Mouse (Mus musculus) 416B (cell line): ENCODE results near the gene Smim7.

Experiments used
- DNase-seq: peaks from one replicate; pipeline ENCODE4 v3.0.0; 2011; ENCODE audit warnings: low read depth

Smim7 gene

DNA sequence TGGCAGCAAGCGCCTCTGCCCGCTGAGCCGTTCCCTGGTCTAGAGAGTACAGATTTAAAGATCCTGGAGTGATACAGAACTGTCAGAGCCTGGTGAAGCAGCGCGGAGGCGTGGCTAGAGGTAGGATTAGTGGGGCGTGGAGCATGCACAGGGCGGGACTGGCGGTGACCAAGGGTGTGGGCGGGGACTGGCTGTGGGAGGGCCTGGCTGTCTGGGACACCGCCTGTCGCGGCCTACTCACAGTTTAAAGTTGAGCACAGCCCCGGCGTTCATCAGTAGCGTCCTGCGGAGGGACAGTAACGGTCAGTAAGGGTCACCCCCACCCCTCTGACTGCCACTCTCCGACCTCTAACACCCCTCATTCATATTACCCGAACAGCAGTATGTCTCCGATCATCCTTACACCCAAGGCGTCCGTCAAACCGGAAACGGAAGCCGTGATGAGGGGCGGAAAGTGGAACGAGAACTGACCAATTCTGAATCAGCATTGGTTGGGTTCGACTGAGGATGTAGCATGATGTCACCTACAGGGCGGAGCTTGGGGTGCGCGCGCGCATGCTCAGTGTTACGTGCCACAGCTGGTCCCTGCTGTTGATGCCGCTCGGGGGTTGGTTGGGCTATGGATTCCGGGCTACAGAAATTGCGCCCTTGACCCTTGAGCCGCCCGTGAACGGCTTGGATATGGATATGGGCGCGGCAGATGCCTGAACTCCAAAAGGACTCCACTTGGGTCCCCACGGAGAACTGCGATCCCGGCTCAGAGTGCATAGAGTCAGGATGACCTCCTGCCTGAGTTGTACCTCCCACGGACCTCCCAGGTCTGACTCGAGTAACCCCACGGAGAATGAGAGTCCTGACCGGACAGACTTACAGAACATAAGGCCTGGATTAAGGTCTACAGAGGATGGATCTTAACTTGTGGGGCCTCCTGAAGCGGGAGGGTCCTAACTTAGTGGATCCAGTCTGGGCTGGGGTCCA is at the start of gene Smim7:
Smim7 (minus strand) TSS at position 456 of the 978 bp plus-strand sequence.
- peak; percentile 99 for DNase-seq

DNA sequence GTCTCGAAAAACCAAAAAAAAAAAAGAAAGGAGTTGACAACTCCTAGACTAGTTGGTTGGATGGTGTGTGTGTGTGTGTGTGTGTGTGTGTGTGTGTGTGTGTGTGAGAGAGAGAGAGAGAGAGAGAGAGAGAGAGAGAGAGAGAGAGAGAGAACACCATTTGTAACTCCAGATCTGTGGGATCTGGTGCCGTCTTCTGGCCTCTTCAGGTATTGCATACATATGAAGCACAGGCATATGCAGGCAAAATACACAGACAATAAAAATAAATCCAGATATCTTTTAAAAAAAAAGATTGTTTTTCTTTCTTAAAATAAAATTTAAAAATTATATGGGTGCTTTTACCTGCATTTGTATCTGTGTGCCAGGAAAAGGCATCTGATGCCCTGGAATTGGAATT is 19.3 kb upstream of the Smim7 start:
- DNase-seq = peak; percentile 84

DNA sequence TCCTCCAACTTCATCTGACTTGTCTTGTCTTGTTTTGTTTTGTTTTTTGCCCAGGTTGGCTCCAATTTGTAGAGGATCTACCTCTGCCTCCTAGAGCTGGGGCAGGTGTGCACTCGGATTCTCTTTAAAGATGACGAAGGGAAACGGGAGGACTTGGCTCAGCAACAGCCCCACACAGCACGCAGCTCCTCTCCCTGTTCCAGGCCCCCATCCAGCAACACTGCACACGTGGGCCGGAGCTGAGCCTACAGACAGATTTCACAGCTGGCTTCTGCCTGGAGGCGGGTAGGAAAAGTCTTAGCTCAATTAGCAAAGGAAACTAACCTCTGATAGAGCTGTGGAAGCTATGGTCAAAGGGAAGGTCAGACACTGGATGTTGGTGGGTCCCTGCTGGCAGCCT is 18.4 kb upstream of the Smim7 start:
- no peak for DNase-seq

DNA sequence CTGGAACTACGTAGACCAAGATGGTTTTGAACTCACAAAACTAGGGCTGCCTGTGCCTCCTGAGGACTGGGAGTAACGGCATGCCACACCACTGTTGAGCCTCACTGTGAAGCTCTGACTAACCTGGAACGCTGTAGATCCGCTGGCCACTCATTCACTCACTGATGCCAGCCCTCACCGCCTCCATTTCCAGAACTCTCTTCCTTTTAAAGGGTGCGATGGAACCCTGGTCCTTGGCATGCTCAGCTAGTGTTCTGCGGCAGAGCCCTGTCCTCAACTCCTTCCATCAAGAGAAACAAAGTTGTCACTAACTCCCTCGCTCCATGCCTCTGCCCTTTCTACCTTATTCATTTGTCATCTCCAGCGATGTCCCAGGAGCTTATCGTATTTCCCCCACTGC is 18.0 kb upstream of the Smim7 start:
- DNase-seq = no peak

DNA sequence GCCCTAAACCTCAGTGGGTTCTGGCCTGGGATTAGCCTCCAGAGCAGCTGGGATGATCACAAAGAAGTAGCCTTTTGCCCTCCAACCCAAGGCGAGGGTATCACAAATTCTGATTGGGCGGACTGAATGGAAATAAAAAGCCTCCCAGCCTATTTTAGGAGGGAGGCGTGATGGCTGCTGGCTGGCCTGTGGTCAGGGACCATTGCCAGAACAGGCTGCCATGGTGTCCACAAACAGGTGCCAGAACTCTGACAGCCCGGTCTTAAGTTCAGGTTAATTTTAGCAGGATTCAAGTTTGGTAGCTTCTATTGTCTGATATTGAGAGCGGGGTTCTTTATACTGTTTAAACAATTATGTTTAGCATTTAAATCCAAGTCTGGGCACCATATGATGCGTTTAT is 16.9 kb upstream of the Smim7 start:
- DNase-seq = no peak

DNA sequence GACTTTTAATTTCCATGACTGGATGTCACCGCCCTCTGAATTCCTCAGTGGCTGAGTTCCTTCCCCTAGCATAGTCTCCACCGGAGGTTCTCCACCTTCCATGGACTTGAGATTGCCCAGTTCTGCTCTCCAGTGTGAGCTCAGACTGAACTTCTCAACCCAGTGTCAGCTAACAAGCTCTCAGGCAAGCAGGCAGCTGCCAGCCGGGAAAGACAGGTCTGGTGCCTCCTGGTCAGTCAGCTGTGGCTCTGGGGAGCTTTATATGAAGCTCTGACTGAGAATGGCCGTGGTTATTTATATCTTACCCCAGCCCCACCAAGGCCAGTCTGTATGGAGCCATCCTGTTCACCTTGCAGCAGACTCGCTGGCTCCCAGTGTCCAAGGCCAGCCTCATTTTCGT is 13.5 kb upstream of the Smim7 start:
- no peak for DNase-seq

DNA sequence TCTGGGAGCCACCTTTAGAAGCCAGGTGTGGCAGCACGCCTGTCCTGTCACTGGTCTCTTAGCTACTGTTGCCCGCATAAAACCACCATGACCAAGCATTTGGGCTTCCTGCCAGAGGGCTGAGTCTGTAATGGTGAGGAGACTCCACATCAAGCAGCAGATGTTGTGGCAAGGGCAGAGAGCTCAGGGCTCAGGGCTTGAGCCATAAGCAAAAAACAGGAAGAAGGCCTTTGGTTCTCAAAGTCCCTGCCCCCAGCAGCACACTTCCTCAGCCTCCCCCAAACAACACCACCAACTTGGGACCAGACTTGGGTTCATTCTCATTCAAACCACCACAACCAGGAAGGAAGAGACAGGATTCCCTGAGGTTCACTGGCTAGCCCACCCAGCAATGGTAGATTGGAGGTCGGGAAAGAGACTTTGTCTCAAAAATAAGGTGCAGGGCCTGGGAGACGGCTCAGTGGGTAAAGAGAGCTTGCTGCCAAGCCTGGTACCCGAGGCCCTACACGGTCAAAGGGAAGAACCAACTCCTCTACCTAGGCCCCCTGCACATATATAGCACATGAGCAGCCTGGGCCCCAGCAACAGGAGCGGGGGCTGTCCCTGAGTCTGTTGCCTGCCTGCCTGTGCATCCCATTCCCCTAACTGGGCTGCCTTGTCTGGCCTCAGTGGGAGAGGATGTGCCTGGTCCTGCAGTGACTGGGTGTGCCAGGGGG is 12.3 kb upstream of the Smim7 start:
- peak; percentile 95 for DNase-seq

DNA sequence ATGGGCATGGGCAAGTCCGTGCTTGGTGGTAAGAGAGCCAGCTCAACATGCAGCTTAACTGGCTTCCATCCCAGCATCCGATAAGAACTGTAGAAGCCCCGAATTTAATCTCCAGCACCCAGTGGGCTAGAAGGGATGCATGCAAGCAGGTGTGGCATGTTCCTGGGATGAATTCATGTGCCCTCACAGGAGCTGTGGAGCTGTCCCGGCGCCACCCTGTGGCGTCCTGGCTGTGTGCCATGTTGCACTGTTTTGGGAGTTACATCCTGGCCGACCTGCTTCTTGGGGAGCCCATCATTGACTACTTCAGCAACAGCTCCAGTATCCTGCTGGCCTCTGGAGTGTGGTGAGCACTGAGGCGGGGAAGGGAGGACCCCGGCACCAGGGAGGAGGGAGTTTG is 8.5 kb upstream of the Smim7 start:
- no peak for DNase-seq

DNA sequence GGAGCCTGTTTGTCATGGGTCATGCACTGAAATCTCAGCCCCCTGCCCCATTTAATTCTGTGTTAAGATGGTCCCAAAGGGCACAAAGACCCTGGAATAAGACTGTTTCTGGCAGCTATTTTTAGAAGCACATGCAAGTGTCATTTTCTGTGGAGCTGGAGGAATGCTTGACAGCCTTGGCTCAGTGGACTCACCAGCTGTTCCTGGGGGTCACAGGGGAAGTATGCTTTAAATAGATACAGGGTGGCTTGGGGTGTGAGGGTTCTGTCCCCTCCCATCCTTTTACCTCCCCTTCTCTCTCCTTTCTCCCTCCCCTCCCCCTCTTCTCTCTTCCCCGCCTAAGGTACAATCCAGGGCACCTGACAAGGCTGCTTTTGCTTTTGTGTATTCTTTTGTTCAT is 7.1 kb upstream of the Smim7 start:
- DNase-seq = no peak

DNA sequence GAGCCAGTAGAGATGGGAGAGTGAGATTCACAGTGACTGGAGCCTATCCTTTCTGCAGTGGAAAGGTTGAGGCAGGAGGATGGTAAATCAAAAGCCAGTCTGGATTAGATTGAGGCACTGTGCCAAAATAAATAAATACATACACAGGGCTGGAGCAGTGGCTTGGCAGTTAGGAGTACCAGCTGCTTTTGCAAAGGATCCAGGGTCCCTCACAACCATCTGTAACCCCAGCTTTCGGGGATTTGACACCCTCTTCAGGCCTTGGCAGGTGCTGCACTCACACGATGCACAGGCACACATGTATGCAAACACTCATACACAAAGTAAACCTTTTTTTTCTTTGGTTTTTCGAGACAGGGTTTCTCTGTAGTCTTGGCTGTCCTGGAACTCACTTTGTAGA is 6.4 kb upstream of the Smim7 start:
- DNase-seq = no peak

DNA sequence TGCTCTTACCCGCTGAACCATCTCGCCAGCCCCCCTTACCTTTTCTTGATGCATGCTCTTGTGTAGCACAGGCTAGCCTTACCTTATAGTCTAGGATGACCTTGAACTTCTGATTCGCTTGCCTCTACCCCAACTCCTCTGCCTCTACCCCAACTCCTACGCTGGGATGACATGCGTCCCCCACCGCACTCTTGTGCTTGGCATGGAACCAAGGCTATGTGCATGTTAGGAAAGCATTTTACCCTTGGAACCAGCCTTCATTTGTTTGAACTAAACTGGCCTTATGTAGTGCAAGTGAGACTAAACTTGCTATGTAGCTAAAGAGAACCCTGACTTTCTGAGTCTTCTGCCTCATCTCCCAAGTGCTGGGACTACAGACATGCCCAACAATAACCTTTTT is 5.0 kb upstream of the Smim7 start:
- DNase-seq = no peak

DNA sequence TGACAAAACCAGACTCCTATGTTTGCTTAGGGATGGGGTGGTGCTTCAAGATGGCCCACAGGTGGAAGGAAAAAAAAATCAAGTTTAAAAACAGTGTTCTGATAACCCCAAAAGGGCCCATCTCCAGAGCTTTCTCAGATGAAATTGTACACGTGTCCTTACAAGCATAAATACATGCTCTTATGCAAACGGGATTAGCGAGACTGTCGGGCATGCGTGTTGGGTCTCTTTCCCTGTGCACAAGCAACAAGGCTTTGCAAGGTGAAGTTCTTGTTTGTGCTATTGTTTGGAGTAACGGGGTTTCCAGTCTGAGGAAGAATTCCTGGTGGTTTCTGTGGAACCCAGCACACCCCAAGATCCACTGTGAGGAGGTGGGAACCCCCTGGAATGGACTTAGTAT is 2.6 kb upstream of the Smim7 start:
- DNase-seq = no peak

DNA sequence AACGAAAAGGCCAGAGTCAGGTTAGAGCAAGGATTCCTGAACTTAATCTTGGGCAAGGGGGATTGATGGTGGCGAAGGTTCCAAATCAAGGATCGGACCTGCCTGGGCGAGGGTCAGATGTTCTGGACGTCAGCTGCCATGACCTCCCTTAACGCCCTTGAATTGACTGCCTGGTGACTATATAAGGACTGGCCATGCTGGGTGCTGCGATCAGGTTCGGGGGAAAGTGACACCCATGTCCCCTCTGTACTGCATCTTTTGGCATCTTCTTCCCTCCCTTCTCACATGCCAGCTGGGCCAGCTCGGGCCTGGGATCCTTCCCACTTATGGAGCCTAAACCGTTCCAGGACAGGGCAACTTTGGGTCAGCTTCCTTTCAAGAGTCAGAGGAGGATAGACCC is 1.6 kb upstream of the Smim7 start:
- no peak for DNase-seq

DNA sequence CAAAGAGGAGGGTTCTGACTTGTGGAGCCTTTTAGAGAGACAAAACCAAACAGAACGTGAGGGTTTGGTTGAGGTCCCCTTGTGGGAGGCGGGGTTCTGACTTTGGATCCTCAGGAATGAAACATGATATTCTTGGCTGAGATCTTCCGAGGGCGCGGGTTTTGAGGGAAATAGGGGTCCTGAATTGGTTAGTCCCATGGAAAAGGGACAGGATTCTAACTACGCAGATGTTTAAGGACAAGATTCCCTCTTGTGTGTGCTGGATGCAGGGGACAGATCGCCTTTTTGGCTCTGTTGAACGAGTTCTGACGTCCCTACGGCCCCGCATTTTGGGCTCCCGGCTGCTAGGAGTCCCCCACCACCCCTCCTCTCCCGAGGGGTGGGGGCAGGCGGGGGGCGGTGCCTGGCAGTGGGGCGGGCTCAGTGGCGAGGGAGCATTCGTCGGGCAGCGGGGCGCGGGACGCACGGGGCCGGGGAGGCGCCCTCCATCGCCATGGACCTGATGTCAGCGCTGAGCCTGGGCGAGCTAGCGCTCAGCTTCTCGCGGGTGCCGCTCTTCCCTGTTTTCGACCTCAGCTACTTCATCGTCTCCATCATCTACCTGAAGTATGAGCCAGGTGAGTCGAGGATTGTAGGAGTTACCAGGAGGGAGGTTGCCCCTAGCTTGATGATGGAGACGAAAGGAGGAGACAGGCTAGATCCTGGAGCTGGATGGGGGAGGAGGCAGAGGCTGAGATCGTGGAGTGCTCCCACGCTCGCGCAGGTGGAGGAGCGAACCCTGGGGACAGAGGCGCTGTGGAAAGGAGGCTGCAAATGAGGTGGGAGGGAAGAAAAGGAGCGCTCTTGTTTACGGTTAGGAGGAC is 954 bp upstream of the Smim7 start, which contains the start of gene Tmem38a:
Tmem38a (plus strand) TSS at position 445 of the 863 bp plus-strand sequence.
- DNase-seq = peak; percentile 71

DNA sequence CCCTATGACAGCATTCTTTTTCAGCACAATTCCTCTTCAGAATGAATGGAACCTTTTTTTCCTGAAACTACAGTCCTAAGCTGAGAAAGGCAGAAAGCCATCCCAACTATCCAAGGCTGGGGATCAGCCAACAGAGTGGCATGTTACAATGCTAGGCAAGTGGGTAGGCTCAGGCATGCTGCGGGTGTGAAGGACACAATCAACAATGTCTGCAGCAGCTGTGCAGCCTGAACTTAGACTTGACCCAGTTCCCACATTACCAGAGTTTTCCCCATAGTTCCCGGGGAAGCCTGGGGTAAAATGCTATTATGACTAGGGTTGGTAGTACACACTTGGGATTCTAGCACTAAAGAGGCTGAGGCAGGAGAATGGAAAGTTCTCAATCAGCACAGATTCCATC is 4.9 kb downstream of the Smim7 start:
- DNase-seq = no peak

DNA sequence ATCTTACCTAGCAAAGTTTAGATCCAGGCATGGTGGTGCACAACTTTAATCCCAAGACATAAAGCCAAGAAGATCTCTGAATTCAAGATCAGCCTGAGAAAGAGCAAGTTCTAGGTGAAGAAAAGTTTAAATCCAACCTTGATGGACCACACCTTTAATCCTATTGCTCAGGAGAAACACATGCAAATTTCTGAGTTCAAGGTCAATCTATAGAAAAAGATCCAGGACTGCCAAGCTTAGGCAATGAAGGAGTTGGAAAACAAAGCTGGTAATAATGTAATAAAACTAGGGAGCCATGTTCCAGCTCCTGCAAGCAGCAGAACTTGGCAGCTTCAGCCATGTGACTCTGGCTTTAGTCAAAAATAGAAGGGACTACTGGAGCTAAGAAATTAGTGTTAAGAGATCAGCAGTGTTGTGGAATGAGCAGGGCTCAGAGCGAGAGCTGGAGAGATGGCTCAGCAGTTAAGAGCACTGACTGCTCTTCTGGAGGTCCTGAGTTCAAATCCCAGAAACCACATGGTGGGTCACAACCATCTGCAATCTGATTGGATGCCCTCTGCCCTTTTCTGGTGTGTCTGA is 9.7 kb downstream of the Smim7 start:
- DNase-seq = no peak

DNA sequence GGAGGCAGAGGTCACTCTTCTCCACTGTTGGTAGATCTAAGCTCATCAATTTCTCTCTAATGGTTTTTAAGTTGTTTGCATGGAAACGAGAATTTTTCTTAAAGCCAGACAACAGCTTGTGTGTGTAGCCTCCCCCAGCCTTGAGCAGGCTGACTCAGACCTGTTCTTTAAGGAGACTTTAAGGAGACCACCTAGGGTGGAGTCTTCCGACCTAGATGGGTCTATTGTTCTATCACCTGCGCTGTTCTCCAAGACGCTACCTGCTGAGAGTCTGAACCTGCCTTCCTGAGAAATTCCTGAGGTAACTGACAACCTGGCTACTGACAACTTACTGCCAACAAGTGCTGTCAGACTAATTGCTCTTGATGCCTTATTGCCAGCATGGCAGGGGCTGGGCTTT is 15.1 kb downstream of the Smim7 start:
- no peak for DNase-seq

DNA sequence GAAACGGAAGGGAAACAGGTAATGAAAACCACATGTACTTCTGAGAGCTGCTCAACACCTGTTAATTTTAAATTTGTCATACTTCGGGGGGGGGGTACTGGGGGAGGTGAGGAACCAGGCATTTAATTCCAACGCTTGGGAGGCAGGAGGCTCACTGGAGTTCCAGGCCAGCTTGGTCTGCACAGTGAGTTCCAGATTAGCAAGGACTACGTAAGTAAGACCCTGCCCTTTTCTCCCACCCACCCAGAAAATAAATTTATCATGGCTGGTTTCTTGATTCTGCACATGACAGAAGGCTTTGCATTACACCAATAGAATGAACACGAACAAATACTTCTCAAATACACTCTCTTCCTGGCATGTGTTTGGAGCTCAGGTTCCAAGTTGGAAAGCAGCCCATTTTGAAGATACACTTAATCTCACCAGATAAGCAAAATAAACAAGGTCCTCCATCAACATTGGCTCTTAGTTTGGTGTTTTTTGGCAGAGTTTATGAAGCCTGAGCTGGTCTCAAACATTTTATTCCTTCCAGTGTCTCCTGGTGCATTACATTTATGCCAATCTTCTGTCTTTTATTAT is 21.5 kb downstream of the Smim7 start:
- peak; percentile 40 for DNase-seq

DNA sequence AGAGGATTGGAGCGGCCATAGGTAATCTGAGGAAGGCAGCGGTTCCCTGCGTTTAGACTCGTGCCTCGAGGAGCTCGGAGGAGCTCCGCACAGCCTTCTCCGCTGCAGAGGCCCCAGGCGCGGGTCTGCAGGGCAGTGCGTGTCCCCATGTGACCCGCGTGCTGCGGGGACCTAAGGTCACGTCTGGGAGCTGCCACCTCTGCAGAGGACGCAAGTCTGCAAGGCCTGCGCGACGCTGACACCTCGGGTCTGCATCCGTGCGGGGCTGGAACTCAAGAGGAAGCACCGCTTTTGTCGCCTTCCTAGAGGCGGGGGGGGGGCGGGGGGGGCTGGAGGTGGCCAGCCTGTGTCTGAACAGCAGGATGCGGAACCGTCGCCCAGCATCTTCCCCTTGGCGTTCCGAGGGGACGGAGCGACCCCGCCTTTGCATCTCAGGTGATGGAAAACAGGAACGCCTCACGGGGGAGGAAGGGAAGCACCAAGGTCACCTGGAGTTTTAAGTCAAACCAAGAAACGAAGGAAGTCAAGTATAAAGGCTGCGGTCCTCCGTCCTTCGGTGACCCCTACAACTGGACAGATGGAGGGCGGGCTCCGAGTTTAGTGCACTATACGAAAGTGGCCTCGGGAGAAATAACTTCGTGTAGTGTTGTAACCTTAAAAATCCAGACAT is 22.1 kb downstream of the Smim7 start:
- no peak for DNase-seq

DNA sequence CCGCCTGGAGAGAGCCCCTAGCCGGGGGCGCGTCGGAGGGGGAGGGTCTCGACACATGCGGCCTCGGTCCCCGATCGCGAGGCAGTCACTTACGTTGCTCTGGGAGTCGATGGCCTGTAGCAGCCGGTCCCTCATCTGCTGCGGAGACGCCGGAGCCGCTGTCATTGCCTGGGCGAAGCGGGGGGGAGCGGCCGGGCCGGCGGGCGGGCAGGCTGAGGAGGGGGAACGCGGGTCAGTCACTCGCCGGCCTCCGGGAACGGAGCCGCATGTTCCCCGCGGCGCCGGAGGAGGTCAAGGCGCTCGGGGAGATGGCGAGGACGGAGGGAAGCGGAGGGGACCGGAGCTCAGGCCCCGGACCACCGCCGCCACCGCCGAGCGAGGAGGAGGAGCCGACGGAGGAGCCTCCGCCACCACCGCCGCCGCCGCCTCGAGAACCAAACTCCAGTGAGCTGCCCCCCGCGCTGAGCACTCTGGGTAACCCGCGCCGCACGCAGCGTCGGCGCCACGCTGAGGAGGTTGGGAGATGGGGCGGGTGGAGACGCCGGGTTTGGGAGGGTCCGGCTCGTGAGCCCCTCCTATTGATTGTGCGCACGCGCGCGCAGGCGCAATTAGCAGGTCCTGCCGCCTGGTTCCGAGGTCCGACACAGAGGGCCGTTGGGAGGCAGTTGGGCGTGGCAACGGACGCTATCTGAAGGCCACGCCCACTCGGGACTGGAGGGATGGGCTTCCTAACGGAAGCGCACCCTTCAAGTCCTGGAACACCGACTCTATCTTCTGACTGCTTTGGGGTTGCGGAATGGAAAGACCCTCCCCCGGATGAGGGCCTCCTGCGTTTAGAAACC is 22.9 kb downstream of the Smim7 start, which contains the start of gene Med26:
Med26 (minus strand) TSS at position 469 of the 842 bp plus-strand sequence.
- peak; percentile 99 for DNase-seq
